Mouse (Mus musculus) gastrocnemius, adult 8-10 months (tissue): ENCODE measurements around the gene Ppip5k1. TPM values are rescaled to one million over a fixed set of nuclear protein-coding genes. Genes with fewer than 3 reads are reported as not detected.
A peak's percentile ranks its signal among the peaks of the same experiment; 100 is the strongest.

ENCODE experiments used
- DNase-seq, 2 experiments: peaks; one replicate each; pipeline ENCODE4 v3.0.0; 2022; ENCODE audit warnings: low spot score in 2 of 2
- total RNA-seq, 4 experiments: library from RNA; stranded (reverse); gene quantifications; 2 replicates each; pipeline ENCODE4 v1.2.4; 2022

The Ppip5k1 gene
- total RNA-seq, 4 experiments from 2014 or later = 97.7 to 103 (median 99.7) TPM

GRCm38 (mm10) chr2:121299471-121299870 is 55.7 kb downstream of the Ppip5k1 start:
- DNase-seq = no peak

GRCm38 (mm10) chr2:121298131-121298530 is 57.1 kb downstream of the Ppip5k1 start:
- DNase-seq = no peak

GRCm38 (mm10) chr2:121297701-121298100 is 57.5 kb downstream of the Ppip5k1 start:
- DNase-seq = no peak

GRCm38 (mm10) chr2:121296754-121297231 is 58.4 kb downstream of the Ppip5k1 start:
- no peak for DNase-seq

- no peak for DNase-seq
Observed at GRCm38 (mm10) chr2:121295608-121296571, 59.3 kb downstream of the Ppip5k1 start.

GRCm38 (mm10) chr2:121294753-121295607 is 60.2 kb downstream of the Ppip5k1 start:
- DNase-seq = peak in 1 of 2 experiments; percentile 38

GRCm38 (mm10) chr2:121294182-121294581 is 61.0 kb downstream of the Ppip5k1 start:
- peak; percentile 54 to 56 for DNase-seq

- DNase-seq = no peak
Observed at GRCm38 (mm10) chr2:121292316-121293013, 62.7 kb downstream of the Ppip5k1 start.

GRCm38 (mm10) chr2:121289730-121290540 is 65.3 kb downstream of the Ppip5k1 start:
- no peak for DNase-seq

- peak; percentile 66 to 79 for DNase-seq
Observed at GRCm38 (mm10) chr2:121288901-121289729, 66.1 kb downstream of the Ppip5k1 start, which contains the start of gene Map1a. Gene Map1a (plus strand): TSS chr2:121289600.

- no peak for DNase-seq
Observed at GRCm38 (mm10) chr2:121287850-121288249, 67.3 kb downstream of the Ppip5k1 start.

- DNase-seq = no peak
Observed at GRCm38 (mm10) chr2:121271928-121272516, 83.2 kb downstream of the Ppip5k1 start.

GRCm38 (mm10) chr2:121271236-121271927 is 83.8 kb downstream of the Ppip5k1 start, which contains the start of gene Trp53bp1:
Gene Trp53bp1 (minus strand): TSS chr2:121271407.
- peak; percentile 90 for DNase-seq

GRCm38 (mm10) chr2:121270521-121271235 is 84.5 kb downstream of the Ppip5k1 start:
- no peak for DNase-seq

- DNase-seq = no peak
Observed at GRCm38 (mm10) chr2:121268446-121268845, 86.8 kb downstream of the Ppip5k1 start.
